Mouse (Mus musculus) G1E (cell line): ENCODE data around the gene Crhr2.

Experiments
- CTCF ChIP-seq: IDR thresholded peaks from 2 replicates; pipeline ENCODE4 v1.5.1; 2012; ENCODE audit warnings: low read depth, low read length, inconsistent platforms, mixed read lengths
- POLR2AphosphoS5 ChIP-seq: IDR thresholded peaks from 2 replicates; pipeline ENCODE4 v1.6.1; 2012; ENCODE audit warnings: low read depth, low read length, inconsistent platforms; ENCODE audit not compliant: insufficient replicate concordance
- TAL1 ChIP-seq: conservative IDR thresholded peaks from 2 replicates; pipeline ENCODE4 v1.6.1; 2012; ENCODE audit warnings: low read depth, low read length, inconsistent platforms, mixed read lengths

GRCm38 (mm10) chr6:55179560-55179959, 46.7 kb upstream of the Crhr2 start:
- TF ChIP-seq CTCF (no peak), TAL1 (no peak), POLR2AphosphoS5 (no peak)
